Mouse (Mus musculus) thymus, adult 2 months (tissue): ENCODE results near the gene Cd79a. TPM values are rescaled to one million over a fixed set of nuclear protein-coding genes. Genes with fewer than 3 reads are reported as not detected.

Experiments
- DNase-seq: peaks from one replicate; pipeline ENCODE4 v3.0.0; 2021
- H3K27ac ChIP-seq: fragments of 200-500 bp; 2 replicates; pipeline ENCODE4 v1.5.1; 2012; ENCODE audit warnings: low read length, control low read depth; ENCODE audit not compliant: control insufficient read depth, insufficient read depth
- H3K27me3 ChIP-seq: fragments of 200-500 bp; 2 replicates; pipeline ENCODE4 v1.6.1; 2012; ENCODE audit warnings: mild to moderate bottlenecking, low read length, moderate library complexity, mixed read lengths; ENCODE audit not compliant: control insufficient read depth, insufficient read depth
- H3K36me3 ChIP-seq: fragments of 200-500 bp; 2 replicates; pipeline ENCODE4 v1.6.1; 2012; ENCODE audit warnings: mild to moderate bottlenecking, low read length, moderate library complexity; ENCODE audit not compliant: control insufficient read depth, insufficient read depth
- H3K4me1 ChIP-seq: fragments of 200-500 bp; replicated peaks from 2 replicates; pipeline ENCODE4 v1.6.1; 2012; ENCODE audit warnings: low read length; ENCODE audit not compliant: control insufficient read depth, insufficient read depth
- H3K4me3 ChIP-seq: fragments of 200-500 bp; 2 replicates; pipeline ENCODE4 v1.5.1; 2012; ENCODE audit warnings: mild to moderate bottlenecking, low read length, control low read depth, moderate library complexity; ENCODE audit not compliant: control insufficient read depth, insufficient read depth
- CTCF ChIP-seq: fragments of 200-500 bp; IDR thresholded peaks from 2 replicates; pipeline ENCODE4 v1.5.1; 2012; ENCODE audit warnings: mild to moderate bottlenecking, control low read depth, low read length, moderate library complexity, borderline replicate concordance; ENCODE audit not compliant: control insufficient read depth, poor library complexity, insufficient read depth; ENCODE audit errors: extremely low read depth
- POLR2A ChIP-seq: fragments of 200-500 bp; IDR thresholded peaks from 2 replicates; pipeline ENCODE4 v1.6.1; 2012; ENCODE audit warnings: mild to moderate bottlenecking, low read length, control low read depth, moderate library complexity; ENCODE audit not compliant: control insufficient read depth, poor library complexity, insufficient read depth; ENCODE audit errors: extremely low read depth
- WGBS: fragments of 180-500 bp; shearing (Covaris S2); methylation state at CpG from one replicate; pipeline ENCODE4 v1.1.7; 2018; 5-methylcytosine and 5-hydroxymethylcytosine counted together
- polyA plus RNA-seq: library from polyadenylated mRNA; depleted of rRNA; stranded (reverse); fragments of >200 nt; gene quantifications from 2 replicates; pipeline ENCODE4 v1.2.3, GENCODE M21; 2012; rRNA removed

Gene Cd79a
- 38.2 and 44.0 TPM in 2 replicates for polyA plus RNA-seq

DNA sequence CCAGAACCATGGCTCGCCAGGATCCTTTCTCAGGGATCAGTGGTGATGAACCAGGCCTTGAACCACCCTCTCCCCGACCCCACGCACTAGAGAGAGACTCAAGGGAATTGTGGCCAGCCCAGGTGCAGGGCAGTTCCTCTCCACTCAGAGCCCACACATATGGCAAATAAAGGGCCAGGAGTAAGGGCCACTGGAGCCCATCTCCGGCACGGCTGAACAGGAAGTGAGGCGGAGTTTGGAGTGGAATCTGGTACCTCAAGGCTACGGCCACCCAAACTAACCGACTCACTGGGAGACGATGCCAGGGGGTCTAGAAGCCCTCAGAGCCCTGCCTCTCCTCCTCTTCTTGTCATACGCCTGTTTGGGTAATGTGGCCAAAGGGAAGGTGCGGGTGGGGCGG, at the start of gene Cd79a:
Gene Cd79a (plus strand): TSS at position 158 of the 400 bp plus-strand sequence.
- no peak for DNase-seq
- no peaks in the 10 kb centered on the region for H3K36me3 ChIP-seq
- TF ChIP-seq CTCF = no peak
- no peak for TF ChIP-seq POLR2A
- H3K27me3 ChIP-seq = no peaks in the 10 kb centered on the region
- no peak within 1 kb of the TSS for H3K4me3 ChIP-seq
- H3K4me1 ChIP-seq = peaks cover 9% of the 10 kb centered on the region
- H3K27ac ChIP-seq = no peak within 1 kb of the TSS
- WGBS = 77% methylated on average over 12 of the region's 12 CpGs

GRCm38 (mm10) chr7:24850162-24850561, 47.0 kb upstream of the Cd79a start:
- Histone ChIP-seq H3K4me3 (no peak overlapping the region), H3K27me3 (no peaks in the 10 kb centered on the region), H3K27ac (no peak overlapping the region), H3K4me1 (0 out of 2 replicates have a peak, but pooled peaks cover 3% of the 10 kb centered on the region), H3K36me3 (no peaks in the 10 kb centered on the region)
- TF ChIP-seq CTCF (no peak), POLR2A (no peak)
- 51% methylated on average over 5 of the region's 5 CpGs for WGBS
- DNase-seq = no peak

DNA sequence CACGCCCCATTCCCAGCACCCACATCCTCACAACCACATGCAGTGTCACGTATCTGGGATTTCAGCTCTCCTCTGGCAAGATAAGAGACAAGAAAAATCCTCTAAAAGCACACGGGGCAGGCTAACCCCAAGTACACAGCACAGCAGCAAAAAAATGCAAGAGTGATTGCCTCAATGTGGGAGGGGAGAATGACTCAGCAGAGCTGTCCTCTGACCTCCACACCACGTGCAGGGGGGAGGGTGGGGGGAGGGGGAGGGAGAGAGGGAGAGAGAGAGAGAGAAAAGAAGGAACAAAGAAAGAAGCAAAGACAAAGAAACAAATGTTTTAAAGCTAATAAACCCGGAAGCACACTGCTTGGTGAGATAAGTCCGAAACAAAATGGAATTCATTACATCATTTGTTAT, 46.3 kb upstream of the Cd79a start:
- no peak for TF ChIP-seq POLR2A
- TF ChIP-seq CTCF = no peak
- Histone ChIP-seq H3K27me3 (no peaks in the 10 kb centered on the region), H3K4me3 (no peak overlapping the region), H3K4me1 (0 out of 2 replicates have a peak, but pooled peaks cover 3% of the 10 kb centered on the region), H3K36me3 (no peaks in the 10 kb centered on the region), H3K27ac (no peak overlapping the region)
- DNase-seq = no peak
- WGBS = 19% methylated on average over 6 of the region's 6 CpGs

DNA sequence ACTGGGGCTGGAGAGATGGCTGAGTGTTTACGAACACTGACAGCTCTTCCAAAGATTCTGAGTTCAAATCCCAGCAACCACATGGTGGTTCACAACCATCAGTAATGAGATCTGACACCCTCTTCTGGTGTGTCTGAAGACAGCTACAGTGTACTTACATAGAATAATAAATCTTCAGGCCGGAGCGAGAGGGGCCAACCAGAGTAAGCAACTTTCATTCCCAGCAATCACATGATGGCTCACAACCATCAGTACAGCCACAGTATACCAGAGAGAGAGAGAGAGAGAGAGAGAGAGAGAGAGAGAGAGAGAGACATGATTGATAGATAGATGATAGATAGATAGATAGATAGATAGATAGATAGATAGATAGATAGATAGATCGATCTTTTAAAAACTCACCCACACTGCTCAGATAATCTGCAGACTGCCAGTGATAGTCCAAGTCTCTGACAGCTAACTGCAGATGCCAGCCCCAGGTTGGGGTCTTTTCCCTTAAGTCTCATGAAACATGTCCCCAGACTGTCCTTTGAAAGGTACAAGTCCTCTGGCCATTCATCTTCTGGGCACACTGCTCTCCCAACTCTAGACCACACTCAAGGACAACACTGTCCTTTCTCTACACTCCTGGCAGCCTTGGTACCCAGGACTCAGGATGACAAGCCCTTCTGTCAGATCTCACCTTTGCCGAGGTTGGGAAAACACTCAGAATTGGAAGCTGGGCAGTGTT, 45.4 kb upstream of the Cd79a start:
- Histone ChIP-seq H3K27me3 (no peaks in the 10 kb centered on the region), H3K27ac (no peak overlapping the region), H3K36me3 (no peaks in the 10 kb centered on the region), H3K4me3 (no peak overlapping the region), H3K4me1 (0 out of 2 replicates have a peak, but pooled peaks cover 3% of the 10 kb centered on the region)
- TF ChIP-seq POLR2A = no peak
- no peak for TF ChIP-seq CTCF
- no peak for DNase-seq
- 91% methylated on average over 5 of the region's 5 CpGs for WGBS

GRCm38 (mm10) chr7:24852557-24853232, 44.5 kb upstream of the Cd79a start:
- H3K27me3 ChIP-seq = no peaks in the 10 kb centered on the region
- H3K4me3 ChIP-seq = no peak overlapping the region
- DNase-seq = no peak
- no peak overlapping the region for H3K27ac ChIP-seq
- H3K4me1 ChIP-seq = 0 out of 2 replicates have a peak, but pooled peaks cover 3% of the 10 kb centered on the region
- no peaks in the 10 kb centered on the region for H3K36me3 ChIP-seq
- 62% methylated on average over 8 of the region's 8 CpGs for WGBS
- TF ChIP-seq POLR2A (no peak), CTCF (no peak)

DNA sequence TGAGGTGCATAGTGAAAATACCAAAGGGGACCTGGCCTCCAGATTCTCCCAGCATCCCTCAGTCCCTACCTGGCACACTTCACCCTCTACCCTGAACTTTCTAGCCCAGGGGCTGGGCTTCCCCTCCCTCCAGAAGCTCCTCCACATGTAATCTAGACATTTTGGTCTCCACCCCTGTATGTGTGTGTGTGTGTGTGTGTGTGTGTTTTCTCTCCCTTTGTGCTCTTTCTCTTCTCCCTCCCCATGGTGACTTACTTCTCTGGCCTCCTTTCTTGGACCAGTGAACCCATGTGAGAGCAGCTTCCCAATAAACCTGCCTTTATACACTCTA, 44.0 kb upstream of the Cd79a start:
- TF ChIP-seq POLR2A (no peak), CTCF (no peak)
- H3K27ac ChIP-seq = no peak overlapping the region
- no peak for DNase-seq
- H3K4me3 ChIP-seq = no peak overlapping the region
- no peaks in the 10 kb centered on the region for H3K36me3 ChIP-seq
- H3K27me3 ChIP-seq = no peaks in the 10 kb centered on the region
- H3K4me1 ChIP-seq = 0 out of 2 replicates have a peak, but pooled peaks cover 3% of the 10 kb centered on the region
